Mouse (Mus musculus) embryonic facial prominence, embryonic 10.5 days (tissue): Measurements from ENCODE around the gene Dnah17. TPM values are rescaled to one million over a fixed set of nuclear protein-coding genes. Genes with fewer than 3 reads are reported as not detected.

Source experiments
- DNase-seq: peaks from one replicate; pipeline ENCODE4 v3.0.0-alpha.2; 2017; ENCODE audit warnings: low spot score
- H3K27ac ChIP-seq: fragments of 300-500 bp; sonication (generic); replicated peaks from 2 replicates; pipeline ENCODE4 v1.5.1; 2016; ENCODE audit warnings: mild to moderate bottlenecking
- H3K27me3 ChIP-seq: fragments of 300-500 bp; sonication (generic); replicated peaks from 2 replicates; pipeline ENCODE4 v1.6.1; 2016; ENCODE audit warnings: low read depth, mild to moderate bottlenecking; ENCODE audit not compliant: poor library complexity, severe bottlenecking
- H3K36me3 ChIP-seq: fragments of 300-500 bp; sonication (generic); replicated peaks from 2 replicates; pipeline ENCODE4 v1.6.1; 2016; ENCODE audit warnings: mild to moderate bottlenecking, moderate library complexity
- H3K4me1 ChIP-seq: fragments of 300-500 bp; sonication (generic); 2 replicates; pipeline ENCODE4 v1.6.1; 2016
- H3K4me3 ChIP-seq: fragments of 300-500 bp; sonication (generic); 2 replicates; pipeline ENCODE4 v1.5.1; 2016; ENCODE audit warnings: mild to moderate bottlenecking, moderate library complexity
- H3K9me3 ChIP-seq: fragments of 300-500 bp; sonication (generic); 2 replicates; pipeline ENCODE4 v1.6.1; 2016; ENCODE audit warnings: mild to moderate bottlenecking
- WGBS: fragments of 180-500 bp; shearing (Covaris S2); methylation state at CpG from one replicate; pipeline ENCODE4 v1.1.7; 2016; 5-methylcytosine and 5-hydroxymethylcytosine counted together
- polyA plus RNA-seq: library from polyadenylated mRNA; unstranded; fragments of >200 nt; fragmentation: Nextera tagmentation; extraction: Ambion mirVana; gene quantifications from 2 replicates; pipeline ENCODE4 v1.2.1, GENCODE M21; 2016

Dnah17 gene
- polyA plus RNA-seq, 1 experiment from 2014 or later, result 0.17 TPM

DNA sequence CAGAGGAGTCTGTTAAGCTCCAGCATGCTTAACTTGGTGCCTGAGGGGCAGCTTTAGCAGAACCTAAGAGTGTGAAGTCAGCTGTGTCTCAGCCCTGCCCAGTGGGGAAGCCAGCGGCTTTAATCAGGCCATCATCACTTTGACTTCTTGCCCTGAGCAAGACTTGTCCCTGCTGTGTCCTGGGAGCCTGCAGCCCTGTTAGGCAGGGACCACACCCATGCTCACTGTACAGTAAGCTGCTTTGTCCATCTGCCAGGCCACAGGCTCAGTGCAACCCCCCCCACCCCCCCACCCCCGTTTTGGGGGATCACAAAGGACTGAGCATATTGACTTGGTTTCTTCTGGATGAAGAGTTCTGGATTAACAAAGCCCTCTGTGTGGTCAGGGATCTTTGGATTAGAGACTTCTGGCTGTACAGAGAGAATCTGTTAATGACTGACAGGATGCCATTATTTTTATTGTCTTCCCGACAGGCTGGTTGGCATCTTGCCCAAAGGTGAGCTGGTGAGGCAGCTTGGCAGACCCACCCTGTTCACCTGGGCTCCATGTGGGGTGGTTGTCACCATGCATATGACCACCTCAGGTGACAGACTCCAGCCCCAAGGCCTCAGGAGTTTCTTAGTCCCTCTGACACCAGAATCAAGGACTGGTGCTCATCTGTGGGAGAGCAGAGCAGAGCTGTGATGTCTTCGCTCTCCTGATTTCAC, 120.4 kb downstream of the Dnah17 start:
- peak overlapping the region; percentile 2; the same call in 1 of the 2 replicates for H3K27ac ChIP-seq
- 54% methylated on average over 4 of the region's 4 CpGs for WGBS
- H3K27me3 ChIP-seq, result no peaks in the 10 kb centered on the region
- H3K4me1 ChIP-seq, result peaks cover 57% of the 10 kb centered on the region
- DNase-seq, result no peak
- H3K4me3 ChIP-seq, result no peak overlapping the region
- peaks cover 77% of the 10 kb centered on the region for H3K36me3 ChIP-seq
- no peaks in the 10 kb centered on the region for H3K9me3 ChIP-seq

DNA sequence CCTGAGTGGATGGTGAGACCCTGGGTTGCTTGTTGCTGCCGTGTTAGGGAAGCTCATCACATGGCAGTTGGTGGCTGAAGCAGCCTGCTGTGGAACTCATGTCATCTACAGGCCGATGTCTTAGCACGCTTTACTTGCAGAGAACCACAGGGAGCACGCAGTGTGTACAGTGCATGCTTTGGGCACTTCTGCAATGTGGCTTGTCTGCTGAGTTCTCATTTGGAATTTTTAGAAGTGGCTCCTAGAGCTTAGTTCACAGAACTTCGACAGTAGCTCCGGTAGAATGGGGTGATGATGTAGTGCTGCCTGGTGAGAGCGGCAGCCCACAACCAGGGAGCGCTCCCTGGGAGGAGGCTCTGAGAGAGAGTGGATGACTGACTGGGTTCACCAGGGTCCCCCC, 121.6 kb downstream of the Dnah17 start:
- Histone ChIP-seq H3K9me3 (no peaks in the 10 kb centered on the region), H3K4me1 (peaks cover 51% of the 10 kb centered on the region), H3K27ac (0 out of 2 replicates have a peak overlapping the region, but pooled peaks have one; percentile 21), H3K27me3 (no peaks in the 10 kb centered on the region), H3K4me3 (no peak overlapping the region), H3K36me3 (peaks cover 77% of the 10 kb centered on the region)
- 84% methylated on average over 8 of the region's 8 CpGs for WGBS
- DNase-seq, result no peak

DNA sequence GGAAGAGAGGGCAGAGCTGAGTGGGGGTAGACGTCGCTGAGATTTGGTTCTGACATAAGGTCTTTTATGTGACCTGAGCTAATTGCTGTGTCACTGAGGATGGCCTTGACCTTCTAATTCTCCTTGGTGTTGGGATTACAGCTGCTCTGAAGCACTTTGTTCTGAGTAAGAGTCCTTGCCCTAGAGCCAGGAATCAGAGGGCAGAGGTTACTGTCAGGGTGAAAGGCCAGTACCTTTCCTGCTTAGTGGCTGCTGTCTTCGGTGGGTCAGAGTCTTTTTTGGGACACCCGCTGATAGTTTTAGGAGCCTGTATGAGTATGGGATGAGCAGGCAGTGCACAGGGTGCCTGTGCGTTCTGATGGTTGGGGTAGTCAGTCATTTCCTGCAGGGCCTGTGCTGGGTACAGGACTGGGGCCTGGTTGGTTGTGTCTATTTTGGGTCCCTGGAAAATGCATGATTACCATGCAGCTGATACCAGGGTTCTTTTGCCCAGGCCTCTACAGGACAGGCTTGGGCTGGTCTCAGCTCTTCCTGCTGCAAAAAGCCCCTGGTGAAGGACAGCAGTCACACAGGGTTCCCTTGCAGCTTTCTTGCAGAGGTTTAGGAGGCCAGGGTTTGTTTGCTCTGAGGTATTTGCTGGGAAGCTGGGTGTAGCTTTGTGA, 122.2 kb downstream of the Dnah17 start:
- Histone ChIP-seq H3K9me3 (no peaks in the 10 kb centered on the region), H3K27me3 (no peaks in the 10 kb centered on the region), H3K4me3 (no peak overlapping the region), H3K4me1 (peaks cover 50% of the 10 kb centered on the region), H3K27ac (peak overlapping the region; percentile 5; the same call in 1 of the 2 replicates), H3K36me3 (peaks cover 77% of the 10 kb centered on the region)
- 39% methylated on average over 5 of the region's 5 CpGs for whole genome bisulfite sequencing
- DNase-seq, result no peak

DNA sequence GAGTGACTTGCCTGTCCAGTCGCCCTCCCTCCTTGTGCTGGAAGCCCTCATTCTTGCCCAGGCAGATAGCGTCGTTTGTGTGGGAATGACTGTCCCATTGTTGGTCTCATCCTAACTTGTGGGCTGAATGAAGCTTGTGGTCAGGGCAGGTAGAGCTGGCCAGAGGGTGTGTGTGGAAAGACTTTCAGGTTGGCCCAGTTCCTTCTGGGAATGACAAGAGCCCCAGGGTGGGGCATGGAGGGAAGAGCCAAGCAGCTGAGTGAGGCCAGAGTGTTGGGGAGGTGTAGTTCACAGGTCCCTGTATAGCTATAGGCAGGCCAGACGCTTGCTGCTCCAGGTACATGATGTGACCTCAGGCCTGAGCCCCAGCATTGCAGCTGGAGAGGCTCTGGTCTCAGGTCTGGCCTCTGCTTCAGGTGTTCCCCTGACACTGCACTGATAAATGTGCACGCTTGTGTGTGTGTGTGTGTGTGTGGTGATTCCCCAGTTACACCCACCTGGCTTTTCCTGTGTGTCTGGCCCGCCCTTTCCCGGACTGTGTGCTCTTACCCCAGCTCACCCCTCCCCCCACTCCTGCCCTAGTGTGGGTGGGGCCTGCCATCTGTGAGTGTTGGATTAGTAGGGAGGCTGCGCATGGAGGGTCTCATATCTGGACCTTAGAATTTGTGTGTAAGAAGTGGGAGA, 122.8 kb downstream of the Dnah17 start:
- WGBS, result 65% methylated on average over 8 of the region's 8 CpGs
- Histone ChIP-seq H3K9me3 (no peaks in the 10 kb centered on the region), H3K27ac (peak overlapping the region; percentile 5; the same call in 1 of the 2 replicates), H3K4me3 (no peak overlapping the region), H3K27me3 (no peaks in the 10 kb centered on the region), H3K36me3 (peaks cover 77% of the 10 kb centered on the region), H3K4me1 (peaks cover 45% of the 10 kb centered on the region)
- DNase-seq, result peak; percentile 31

DNA sequence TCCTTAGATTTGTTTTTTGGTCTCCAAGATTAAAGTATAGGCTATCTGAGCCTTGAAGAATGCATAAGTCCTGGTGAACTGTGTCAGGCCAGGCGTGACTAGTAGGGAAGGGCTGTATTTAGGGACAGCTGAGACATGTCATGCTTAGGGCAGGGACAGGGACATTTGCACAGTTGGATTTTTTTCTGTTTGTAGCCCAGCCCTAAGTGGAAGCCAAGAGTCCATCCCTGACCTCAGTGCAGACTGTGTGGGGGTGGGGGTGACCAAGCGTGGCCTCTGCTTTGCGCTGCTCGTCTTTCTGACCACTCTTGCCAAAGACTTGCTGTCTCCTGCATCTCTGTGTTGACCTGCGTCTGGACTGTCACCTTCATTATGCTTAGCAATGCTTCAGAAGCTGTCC, 126.2 kb downstream of the Dnah17 start:
- 85% methylated on average over 5 of the region's 5 CpGs for WGBS
- Histone ChIP-seq H3K4me3 (no peak overlapping the region), H3K9me3 (no peaks in the 10 kb centered on the region), H3K27me3 (no peaks in the 10 kb centered on the region), H3K36me3 (peaks cover 84% of the 10 kb centered on the region), H3K27ac (no peak overlapping the region), H3K4me1 (peaks cover 28% of the 10 kb centered on the region)
- no peak for DNase-seq

DNA sequence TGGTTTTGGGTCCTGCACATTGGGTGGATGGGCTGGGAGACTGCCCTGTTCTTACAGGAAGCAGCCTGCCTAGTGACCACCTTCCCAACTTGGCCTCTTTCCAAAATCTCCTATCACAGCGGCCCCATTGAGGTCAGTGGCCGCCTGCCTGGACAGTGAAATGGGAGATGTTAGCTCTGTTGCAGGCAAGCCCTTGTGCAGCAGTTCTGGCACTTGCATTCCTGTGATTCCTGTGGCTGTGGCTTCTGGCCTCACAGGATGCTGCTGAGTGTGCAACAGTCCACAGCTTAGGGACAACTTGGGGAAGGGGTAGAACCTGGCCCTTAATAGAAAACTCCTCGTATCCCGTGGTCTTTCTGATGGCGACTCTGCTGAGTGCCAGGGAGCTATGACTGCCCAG, 126.7 kb downstream of the Dnah17 start:
- Histone ChIP-seq H3K27ac (no peak overlapping the region), H3K27me3 (no peaks in the 10 kb centered on the region), H3K4me1 (peaks cover 28% of the 10 kb centered on the region), H3K9me3 (no peaks in the 10 kb centered on the region), H3K4me3 (no peak overlapping the region), H3K36me3 (peaks cover 88% of the 10 kb centered on the region)
- WGBS, result 81% methylated on average over 5 of the region's 5 CpGs
- no peak for DNase-seq

DNA sequence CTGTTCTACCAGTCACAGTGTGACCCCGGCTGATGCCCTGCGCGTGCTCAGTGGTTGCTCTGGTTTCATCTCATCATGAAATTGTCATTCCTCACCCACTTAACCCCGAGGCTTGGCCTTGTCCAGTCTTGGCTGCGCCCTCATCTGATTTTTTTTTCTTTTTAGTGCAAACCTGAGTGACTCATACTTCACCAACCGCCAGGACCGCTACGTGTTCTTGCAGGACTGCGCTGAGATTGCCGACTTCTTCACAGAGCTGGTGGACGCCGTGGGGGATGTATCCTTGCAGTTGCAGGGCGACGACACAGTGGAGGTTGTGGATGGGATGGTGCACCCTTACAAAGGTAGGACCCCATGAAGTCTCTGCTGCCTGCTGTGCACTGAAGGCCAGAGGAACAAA, 127.3 kb downstream of the Dnah17 start:
- Histone ChIP-seq H3K27ac (no peak overlapping the region), H3K36me3 (peaks cover 93% of the 10 kb centered on the region), H3K27me3 (no peaks in the 10 kb centered on the region), H3K4me1 (peaks cover 28% of the 10 kb centered on the region), H3K9me3 (no peaks in the 10 kb centered on the region), H3K4me3 (no peak overlapping the region)
- 95% methylated on average over 14 of the region's 14 CpGs for WGBS
- DNase-seq, result no peak

DNA sequence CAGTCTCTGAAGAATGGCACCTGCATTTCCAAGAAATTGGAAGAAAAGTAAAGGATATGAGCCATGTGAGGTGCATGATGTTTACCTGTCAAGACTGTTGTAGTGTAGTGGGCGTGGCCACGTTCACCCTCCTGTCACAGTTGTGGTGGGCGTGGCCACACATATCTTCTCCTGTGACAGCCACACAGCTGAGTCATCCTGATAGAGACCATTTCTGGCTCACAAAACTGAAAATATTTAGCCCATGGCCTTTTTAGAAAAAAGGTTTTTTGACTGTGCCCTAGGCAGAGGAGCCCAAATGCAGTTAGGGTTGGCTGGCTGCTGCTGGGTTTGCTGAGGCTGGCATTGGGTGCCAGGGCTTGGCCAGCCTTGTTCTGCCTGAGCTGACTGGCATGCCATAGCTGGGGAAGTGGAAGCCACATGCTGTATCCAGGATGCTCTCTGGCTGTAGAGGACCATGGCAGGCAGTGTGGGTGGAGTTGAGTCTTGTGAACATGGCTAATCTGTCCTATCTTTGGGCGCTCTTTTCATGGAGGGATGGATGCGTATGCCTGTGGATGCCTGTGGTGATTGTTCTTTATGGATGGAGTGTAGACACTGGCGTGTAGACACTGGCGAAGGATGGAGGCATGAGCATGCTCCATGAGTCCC, 129.7 kb downstream of the Dnah17 start:
- 87% methylated on average over 7 of the region's 7 CpGs for WGBS
- no peak overlapping the region for H3K4me3 ChIP-seq
- H3K4me1 ChIP-seq, result peaks cover 25% of the 10 kb centered on the region
- no peaks in the 10 kb centered on the region for H3K9me3 ChIP-seq
- H3K27me3 ChIP-seq, result no peaks in the 10 kb centered on the region
- no peak for DNase-seq
- H3K27ac ChIP-seq, result no peak overlapping the region
- peaks cover 81% of the 10 kb centered on the region for H3K36me3 ChIP-seq

DNA sequence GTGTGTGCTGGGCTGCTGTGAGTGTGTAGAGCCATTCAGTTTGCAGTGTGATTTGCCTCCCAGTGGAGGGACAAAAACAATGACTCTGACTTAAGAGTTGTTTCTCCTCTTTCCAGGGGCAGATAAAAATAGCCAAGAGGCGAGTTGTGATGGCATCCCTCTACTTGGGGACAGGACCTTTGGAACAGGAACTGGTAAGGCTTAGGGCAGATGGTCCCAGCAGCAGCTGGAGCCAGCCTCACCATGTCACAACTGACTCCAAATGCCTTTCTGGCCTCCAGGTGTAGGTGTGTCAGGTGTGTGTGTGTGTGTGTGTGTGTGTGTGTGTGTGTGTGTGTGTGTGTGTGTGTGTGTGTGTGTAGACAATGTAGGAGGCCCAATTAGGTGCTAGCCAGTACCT, 130.4 kb downstream of the Dnah17 start:
- Histone ChIP-seq H3K4me1 (peaks cover 29% of the 10 kb centered on the region), H3K4me3 (no peak overlapping the region), H3K36me3 (peaks cover 74% of the 10 kb centered on the region), H3K27me3 (no peaks in the 10 kb centered on the region), H3K27ac (no peak overlapping the region), H3K9me3 (no peaks in the 10 kb centered on the region)
- DNase-seq, result no peak
- 63% methylated on average over 1 of the region's 1 CpGs for WGBS

DNA sequence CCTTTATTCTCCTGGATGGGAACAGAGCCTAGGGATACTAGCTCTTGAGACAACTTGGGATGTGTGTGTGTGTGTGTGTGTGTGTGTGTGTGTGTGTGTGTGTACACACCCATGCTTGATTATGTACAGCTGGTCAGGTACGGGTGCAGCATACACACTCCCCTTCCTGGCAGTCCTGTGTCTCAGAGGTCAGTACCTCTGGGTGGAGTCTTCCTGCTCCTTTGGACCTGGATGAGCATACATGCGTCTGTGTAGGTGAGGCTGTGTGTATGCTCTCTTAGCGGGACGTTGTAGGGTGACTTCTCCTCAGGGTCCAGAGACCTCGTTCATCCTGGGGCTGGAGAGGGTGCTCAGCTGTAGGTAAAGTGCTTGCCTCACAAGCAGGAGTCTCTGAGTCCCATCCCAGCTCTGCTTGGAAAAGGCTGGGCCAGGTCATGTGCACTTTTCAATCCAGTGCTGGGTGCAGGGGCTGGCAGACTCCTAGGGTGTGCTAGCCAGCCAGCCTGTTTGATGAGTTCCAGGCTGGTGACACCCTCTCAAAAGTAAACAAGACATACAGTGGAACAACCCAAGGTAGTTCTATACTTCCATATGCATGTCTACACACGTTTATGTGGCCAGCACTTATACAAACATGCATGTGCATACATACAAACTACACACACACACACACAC, 131.0 kb downstream of the Dnah17 start:
- no peak overlapping the region for H3K4me3 ChIP-seq
- no peaks in the 10 kb centered on the region for H3K9me3 ChIP-seq
- 91% methylated on average over 6 of the region's 6 CpGs for WGBS
- no peak overlapping the region for H3K27ac ChIP-seq
- no peaks in the 10 kb centered on the region for H3K27me3 ChIP-seq
- no peak for DNase-seq
- H3K4me1 ChIP-seq, result peaks cover 36% of the 10 kb centered on the region
- H3K36me3 ChIP-seq, result peaks cover 68% of the 10 kb centered on the region

DNA sequence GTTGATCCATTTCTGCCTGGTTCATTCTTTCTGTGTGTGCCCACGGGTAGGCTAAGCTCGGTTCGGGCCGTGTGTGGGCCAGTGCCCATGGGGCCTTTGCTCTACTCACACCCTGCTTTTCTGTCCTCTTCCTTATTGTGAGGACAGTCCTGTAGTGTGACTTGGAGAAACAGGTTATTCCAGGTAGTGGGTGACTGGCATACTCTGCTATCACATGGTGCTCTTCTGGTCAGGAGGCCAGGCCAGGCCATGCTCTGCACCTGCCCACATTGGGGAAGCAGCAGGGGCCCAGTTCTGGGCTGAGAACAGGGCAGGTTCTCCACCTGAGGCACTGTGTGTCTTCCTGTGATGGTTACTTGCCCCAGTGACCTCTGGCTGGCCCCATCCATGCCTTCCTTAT, 132.1 kb downstream of the Dnah17 start:
- Histone ChIP-seq H3K27me3 (no peaks in the 10 kb centered on the region), H3K27ac (no peak overlapping the region), H3K36me3 (peaks cover 57% of the 10 kb centered on the region), H3K4me1 (peaks cover 44% of the 10 kb centered on the region), H3K9me3 (no peaks in the 10 kb centered on the region), H3K4me3 (no peak overlapping the region)
- 93% methylated on average over 4 of the region's 4 CpGs for WGBS
- DNase-seq, result no peak

DNA sequence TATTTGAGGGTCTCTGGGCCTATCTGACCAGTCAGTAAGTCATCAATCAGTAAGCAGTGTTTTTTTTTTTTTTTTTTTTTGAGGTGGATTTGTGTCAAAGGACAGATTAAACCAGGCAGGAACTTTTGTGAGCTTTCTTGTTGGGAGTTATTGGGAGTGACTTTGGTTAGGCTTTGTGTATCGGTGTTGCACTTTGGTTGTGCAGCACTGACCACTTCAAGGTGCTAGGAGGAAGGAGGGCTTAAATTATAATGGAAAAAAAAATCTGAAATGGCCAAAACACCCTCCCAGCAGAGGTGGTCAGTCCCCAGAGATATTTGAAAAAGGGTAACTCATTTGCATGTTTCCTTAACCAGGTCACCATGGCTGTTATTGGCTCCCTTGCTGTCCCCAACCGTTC, 133.3 kb downstream of the Dnah17 start:
- DNase-seq, result no peak
- H3K36me3 ChIP-seq, result peaks cover 46% of the 10 kb centered on the region
- no peak overlapping the region for H3K4me3 ChIP-seq
- WGBS, result 91% methylated on average over 2 of the region's 2 CpGs
- no peaks in the 10 kb centered on the region for H3K27me3 ChIP-seq
- no peak overlapping the region for H3K27ac ChIP-seq
- no peaks in the 10 kb centered on the region for H3K9me3 ChIP-seq
- peaks cover 57% of the 10 kb centered on the region for H3K4me1 ChIP-seq
